Comparison of ENCODE assay signal across 7 mouse cellular contexts in the genomic region with DNA sequence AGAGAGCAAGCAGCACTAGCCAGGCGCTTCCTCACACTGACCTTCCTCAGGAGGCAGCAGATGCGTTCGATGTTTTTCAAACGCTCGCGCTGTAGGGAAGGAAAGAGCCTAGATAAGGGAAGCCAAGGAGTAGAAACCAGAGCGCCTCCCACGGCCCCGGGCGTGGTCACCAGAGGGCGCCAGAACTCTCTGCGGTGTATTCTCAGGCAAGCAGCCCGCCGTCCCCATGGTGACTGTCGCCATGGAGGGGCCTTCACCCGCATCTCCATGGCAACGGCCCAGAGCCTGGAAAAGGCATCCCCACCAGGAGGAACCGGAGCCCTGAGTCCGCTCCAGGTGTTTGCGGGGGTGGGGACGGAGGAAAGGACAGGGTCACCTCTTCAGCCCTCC. TPM values are rescaled to one million over a fixed set of nuclear protein-coding genes. Genes with fewer than 3 reads are reported as not detected.
DNase-seq lines count a peak whose midpoint lies in the region; ATAC-seq and TF ChIP-seq lines count a peak whose summit lies in the region.

No protein-coding gene starts in this region.

- peak overlapping the region; percentile 32; the same call in 1 of the 2 replicates for H3K9ac ChIP-seq in embryonic facial prominence, embryonic 13.5 days
- H3K9ac ChIP-seq in limb, embryonic 14.5 days (ENCODE audit: low read depth, low read length, severe bottlenecking) = no peak overlapping the region
- peak overlapping the region; percentile 98 for H3K9ac ChIP-seq in midbrain, postnatal 0 days (replicated peaks; ENCODE audit: low read length, poor library complexity, severe bottlenecking)

- TF ChIP-seq CTCF in midbrain, postnatal 0 days (IDR thresholded peaks at IDR 0.05) = peak; percentile 91

- H3K36me3 ChIP-seq in embryonic facial prominence, embryonic 13.5 days = peaks cover 38% of the 10 kb centered on the region
- peaks cover 43% of the 10 kb centered on the region for H3K36me3 ChIP-seq in limb, embryonic 14.5 days (ENCODE audit: control insufficient read depth, insufficient read depth, low read length)
- peaks cover 32% of the 10 kb centered on the region for H3K36me3 ChIP-seq in midbrain, postnatal 0 days (ENCODE audit: insufficient read depth, low read length)

- peak overlapping the region; percentile 51 for H3K27ac ChIP-seq in embryonic facial prominence, embryonic 13.5 days
- no peak overlapping the region for H3K27ac ChIP-seq in limb, embryonic 14.5 days (replicated peaks; ENCODE audit: low read depth, low read length)
- peak overlapping the region; percentile 97 for H3K27ac ChIP-seq in midbrain, postnatal 0 days (ENCODE audit: low read depth, low read length)

- H3K4me2 ChIP-seq in embryonic facial prominence, embryonic 13.5 days = peak overlapping the region; percentile 44
- H3K4me2 ChIP-seq in limb, embryonic 14.5 days (replicated peaks; ENCODE audit: low read depth, low read length, severe bottlenecking) = peak overlapping the region; percentile 35
- peak overlapping the region; percentile 72 for H3K4me2 ChIP-seq in midbrain, postnatal 0 days (ENCODE audit: low read depth, low read length, poor library complexity, severe bottlenecking)

- H3K9me3 ChIP-seq in embryonic facial prominence, embryonic 13.5 days = no peaks in the 10 kb centered on the region
- H3K9me3 ChIP-seq in limb, embryonic 14.5 days (ENCODE audit: control insufficient read depth, low read length) = no peaks in the 10 kb centered on the region
- no peaks in the 10 kb centered on the region for H3K9me3 ChIP-seq in midbrain, postnatal 0 days (ENCODE audit: low read length)

- peak overlapping the region; percentile 16 for H3K4me3 ChIP-seq in embryonic facial prominence, embryonic 13.5 days
- H3K4me3 ChIP-seq in limb, embryonic 14.5 days (replicated peaks; ENCODE audit: low read length) = no peak overlapping the region; the same call in 1 of the 2 replicates
- peak overlapping the region; percentile 88 for H3K4me3 ChIP-seq in midbrain, postnatal 0 days (ENCODE audit: low read depth, low read length)

- H3K27me3 ChIP-seq in embryonic facial prominence, embryonic 13.5 days = no peaks in the 10 kb centered on the region
- H3K27me3 ChIP-seq in limb, embryonic 14.5 days (ENCODE audit: control insufficient read depth, insufficient read depth, low read length) = no peaks in the 10 kb centered on the region
- H3K27me3 ChIP-seq in midbrain, postnatal 0 days (ENCODE audit: insufficient read depth, low read length) = no peaks in the 10 kb centered on the region

- peak; percentile 95 for DNase-seq in adrenal gland, postnatal 25 days
- DNase-seq in heart, adult 8-10 months (ENCODE audit: low spot score) = peak; percentile 80
- peak; percentile 94 for DNase-seq in kidney, adult 9 months
- DNase-seq in limb, embryonic 14.5 days (ENCODE audit: low spot score) = peak; percentile 87
- peak; percentile 97 for DNase-seq in midbrain, postnatal 0 days (ENCODE audit: low spot score)
- DNase-seq in spleen, postnatal 14 days (ENCODE audit: low spot score in 2 of 2) = peak; percentile 76 to 85

- no peak for TF ChIP-seq POLR2A in limb, embryonic 14.5 days (IDR thresholded peaks at IDR 0.05; ENCODE audit: borderline replicate concordance, extremely low read depth, insufficient read depth, insufficient read length)

- no peak for ATAC-seq in embryonic facial prominence, embryonic 13.5 days (ENCODE audit: insufficient number of reproducible peaks, insufficient read depth, low FRiP score, low TSS enrichment, low read depth)
- ATAC-seq in limb, embryonic 14.5 days (ENCODE audit: low FRiP score, low read depth) = peak; percentile 56
- ATAC-seq in midbrain, postnatal 0 days (ENCODE audit: low FRiP score) = peak; percentile 58

- 2% methylated on average over 21 of the region's 21 CpGs for WGBS in embryonic facial prominence, embryonic 13.5 days
- WGBS in limb, embryonic 14.5 days = under 1% methylated on average over 21 of the region's 21 CpGs
- 2% methylated on average over 20 of the region's 21 CpGs for WGBS in midbrain, postnatal 0 days

- H3K4me1 ChIP-seq in embryonic facial prominence, embryonic 13.5 days = peaks cover 59% of the 10 kb centered on the region
- peaks cover 41% of the 10 kb centered on the region for H3K4me1 ChIP-seq in limb, embryonic 14.5 days (ENCODE audit: control insufficient read depth, insufficient read depth, low read length)
- H3K4me1 ChIP-seq in midbrain, postnatal 0 days (ENCODE audit: insufficient read depth, low read length) = peaks cover 36% of the 10 kb centered on the region

RNA-seq across cellular contexts. Expression of a gene that starts 4.1 kb away (rescaled TPM):
- total RNA-seq in adrenal gland, postnatal 25 days (2021) = 1.1 and 2.7 TPM in 2 replicates
- 50.6 and 60.1 TPM in 2 replicates for polyA plus RNA-seq in embryonic facial prominence, embryonic 13.5 days (2015; fragmentation: Nextera tagmentation; extraction: Ambion mirVana)
- total RNA-seq in heart, adult 8-10 months (2022) = under 1 TPM in 2 of 4 experiments, not detected in 2; 0.19 to 0.27 TPM
- 40.8 and 60.9 TPM in 2 replicates for polyA plus RNA-seq in limb, embryonic 14.5 days (2012; rRNA removed)
- polyA plus RNA-seq in limb, embryonic 14.5 days (2014; fragmentation: Nextera tagmentation; extraction: Ambion mirVana) = 40.5 and 45.1 TPM in 2 replicates
- 677 and 753 TPM in 2 replicates for total RNA-seq in midbrain, postnatal 0 days (2014; rRNA removed)
- polyA plus RNA-seq in midbrain, postnatal 0 days (2015; fragmentation: Nextera tagmentation; extraction: Ambion mirVana) = 547 and 553 TPM in 2 replicates

RNA-seq across cellular contexts. Expression of a gene that starts 5.9 kb away (rescaled TPM):
- total RNA-seq in adrenal gland, postnatal 25 days (2021) = 62.7 and 68.2 TPM in 2 replicates
- polyA plus RNA-seq in embryonic facial prominence, embryonic 13.5 days (2015; fragmentation: Nextera tagmentation; extraction: Ambion mirVana) = 72.4 and 87.2 TPM in 2 replicates
- 100 to 1,000 TPM; 104 to 113 (median 111) TPM for total RNA-seq in heart, adult 8-10 months (2022)
- 121 and 130 TPM in 2 replicates for polyA plus RNA-seq in limb, embryonic 14.5 days (2012; rRNA removed)
- polyA plus RNA-seq in limb, embryonic 14.5 days (2014; fragmentation: Nextera tagmentation; extraction: Ambion mirVana) = 129 and 144 TPM in 2 replicates
- total RNA-seq in midbrain, postnatal 0 days (2014; rRNA removed) = 40.4 and 53.9 TPM in 2 replicates
- polyA plus RNA-seq in midbrain, postnatal 0 days (2015; fragmentation: Nextera tagmentation; extraction: Ambion mirVana) = 38.8 and 49.9 TPM in 2 replicates

RNA-seq across cellular contexts. Expression of a gene that starts 8.9 kb away (rescaled TPM):
- total RNA-seq in adrenal gland, postnatal 25 days (2021) = 1.3 and 1.4 TPM in 2 replicates
- polyA plus RNA-seq in embryonic facial prominence, embryonic 13.5 days (2015; fragmentation: Nextera tagmentation; extraction: Ambion mirVana) = 2.6 and 4.6 TPM in 2 replicates
- 1 to 10 TPM; 2.1 to 3.9 (median 3.2) TPM for total RNA-seq in heart, adult 8-10 months (2022)
- 0.96 and 1.4 TPM in 2 replicates for polyA plus RNA-seq in limb, embryonic 14.5 days (2012; rRNA removed)
- polyA plus RNA-seq in limb, embryonic 14.5 days (2014; fragmentation: Nextera tagmentation; extraction: Ambion mirVana) = 1.8 and 2.1 TPM in 2 replicates
- total RNA-seq in midbrain, postnatal 0 days (2014; rRNA removed) = 54.0 and 64.0 TPM in 2 replicates
- polyA plus RNA-seq in midbrain, postnatal 0 days (2015; fragmentation: Nextera tagmentation; extraction: Ambion mirVana) = 64.2 and 72.0 TPM in 2 replicates

RNA-seq across cellular contexts. Expression of a gene that starts 12.6 kb away (rescaled TPM):
- total RNA-seq in adrenal gland, postnatal 25 days (2021) = 165 and 186 TPM in 2 replicates
- polyA plus RNA-seq in embryonic facial prominence, embryonic 13.5 days (2015; fragmentation: Nextera tagmentation; extraction: Ambion mirVana) = 234 and 262 TPM in 2 replicates
- total RNA-seq in heart, adult 8-10 months (2022) = 100 to 1,000 TPM; 185 to 214 (median 210) TPM
- 192 and 235 TPM in 2 replicates for polyA plus RNA-seq in limb, embryonic 14.5 days (2012; rRNA removed)
- polyA plus RNA-seq in limb, embryonic 14.5 days (2014; fragmentation: Nextera tagmentation; extraction: Ambion mirVana) = 249 and 255 TPM in 2 replicates
- 192 and 242 TPM in 2 replicates for total RNA-seq in midbrain, postnatal 0 days (2014; rRNA removed)
- polyA plus RNA-seq in midbrain, postnatal 0 days (2015; fragmentation: Nextera tagmentation; extraction: Ambion mirVana) = 204 and 227 TPM in 2 replicates

RNA-seq across cellular contexts. Expression of a gene that starts 24.1 kb away (rescaled TPM):
- total RNA-seq in adrenal gland, postnatal 25 days (2021) = 47.3 and 54.2 TPM in 2 replicates
- polyA plus RNA-seq in embryonic facial prominence, embryonic 13.5 days (2015; fragmentation: Nextera tagmentation; extraction: Ambion mirVana) = 20.7 and 30.4 TPM in 2 replicates
- total RNA-seq in heart, adult 8-10 months (2022) = 10 to 100 TPM; 52.1 to 60.3 (median 58.6) TPM
- polyA plus RNA-seq in limb, embryonic 14.5 days (2012; rRNA removed) = 45.8 and 54.0 TPM in 2 replicates
- polyA plus RNA-seq in limb, embryonic 14.5 days (2014; fragmentation: Nextera tagmentation; extraction: Ambion mirVana) = 14.9 and 16.3 TPM in 2 replicates
- 187 and 201 TPM in 2 replicates for total RNA-seq in midbrain, postnatal 0 days (2014; rRNA removed)
- 65.7 and 67.9 TPM in 2 replicates for polyA plus RNA-seq in midbrain, postnatal 0 days (2015; fragmentation: Nextera tagmentation; extraction: Ambion mirVana)

Comparison
In these comparisons a context has a peak if more than half of its experiments do, and no peak if none do; other contexts are left out.
1. RNA of a gene that starts 4.1 kb away (total RNA-seq): 677 to 753 TPM in midbrain, postnatal 0 days; 1.1 to 2.7 TPM in adrenal gland, postnatal 25 days and 0.19 to 0.27 TPM in heart, adult 8-10 months; every median in the first group is over 100 times any median in the second.
2. RNA of a gene that starts 8.9 kb away (total RNA-seq): 54.0 to 64.0 TPM in midbrain, postnatal 0 days; 2.1 to 3.9 TPM in heart, adult 8-10 months and 1.3 to 1.4 TPM in adrenal gland, postnatal 25 days; every median in the first group is over 10 times any median in the second.
3. Peak in every context shown above with its lines, with median percentiles within 50 percentile points of each other: DNase-seq and H3K4me2 ChIP-seq.